ENCODE assay signal across 8 mouse cellular contexts in genomic region chr10:82127850-82128401, GRCm38 (mm10). TPM values are rescaled to one million over a fixed set of nuclear protein-coding genes. Genes with fewer than 3 reads are reported as not detected.
DNase-seq lines count a peak whose midpoint lies in the region; ATAC-seq lines count a peak whose summit lies in the region.

AU041133 (plus strand) TSS chr10:82128013.

- no peaks in the 10 kb centered on the region for H3K36me3 ChIP-seq in hindbrain, embryonic 11.5 days (ENCODE audit: control insufficient read depth, insufficient read depth, low read length)

- no peaks in the 10 kb centered on the region for H3K4me1 ChIP-seq in hindbrain, embryonic 11.5 days (replicated peaks; ENCODE audit: control insufficient read depth, insufficient read depth, low read length)

- DNase-seq in Muller cell, postnatal 12 days (ENCODE audit: inconsistent ontology term): peak; percentile 92
- DNase-seq in cerebellum, adult 9-11 months: peak; percentile 93
- peak; percentile 90 to 93 for DNase-seq in frontal cortex, adult 2 months (ENCODE audit: extremely low spot score in 1 of 2, low spot score in 1 of 2)
- DNase-seq in hindbrain, embryonic 11.5 days (ENCODE audit: low spot score): peak; percentile 89
- DNase-seq in layer of hippocampus, postnatal 10 days (ENCODE audit: low spot score in 2 of 2): peak; percentile 85 to 87
- DNase-seq in lung, postnatal 10 days: peak; percentile 92
- peak; percentile 82 for DNase-seq in ovary, postnatal 36 days (ENCODE audit: low spot score)
- DNase-seq in thymus, postnatal 25 days: peak; percentile 86

- no peaks in the 10 kb centered on the region for H3K27me3 ChIP-seq in hindbrain, embryonic 11.5 days (ENCODE audit: control insufficient read depth, insufficient read depth, low read length)

- H3K9ac ChIP-seq in hindbrain, embryonic 11.5 days (ENCODE audit: low read depth, low read length): peak within 1 kb of the TSS; percentile 71

- ATAC-seq in hindbrain, embryonic 11.5 days (ENCODE audit: low FRiP score): peak; percentile 100

- H3K27ac ChIP-seq in hindbrain, embryonic 11.5 days (ENCODE audit: low read depth, low read length): peak within 1 kb of the TSS; percentile 67

- 3% methylated on average over 35 of the region's 41 CpGs for WGBS in hindbrain, embryonic 11.5 days

- peak within 1 kb of the TSS; percentile 63 for H3K4me3 ChIP-seq in hindbrain, embryonic 11.5 days (ENCODE audit: low read depth, low read length)

- H3K4me2 ChIP-seq in hindbrain, embryonic 11.5 days (replicated peaks; ENCODE audit: low read depth, low read length): peak within 1 kb of the TSS; percentile 50

- H3K9me3 ChIP-seq in hindbrain, embryonic 11.5 days (ENCODE audit: control insufficient read depth, low read length): peaks cover 16% of the 10 kb centered on the region

RNA-seq across cellular contexts. Expression of gene AU041133, which starts in this region (rescaled TPM):
- polyA plus RNA-seq in frontal cortex, adult 2 months (2012; rRNA removed): 3.1 and 3.7 TPM in 2 replicates
- 5.6 and 6.9 TPM in 2 replicates for polyA plus RNA-seq in hindbrain, embryonic 11.5 days (2014; fragmentation: Nextera tagmentation; extraction: Ambion mirVana)
- total RNA-seq in layer of hippocampus, postnatal 10 days (2021): 10 to 100 TPM; 11.8 to 12.4 TPM

Comparison
In these comparisons a context has a peak if more than half of its experiments do, and no peak if none do; other contexts are left out.
1. Peak in every context shown above with its lines: DNase-seq, ATAC-seq, H3K4me3 ChIP-seq and H3K27ac ChIP-seq.